Mouse (Mus musculus): ENCODE data around the gene Arrdc1.

Arrdc1 gene

GRCm38 (mm10) chr2:24927810-24928479, 7.1 kb downstream of the Arrdc1 start:
- Histone ChIP-seq H3K9me3 (ENCODE audit: low read length) (no peaks in the 10 kb centered on the region), H3K36me3 (ENCODE audit: insufficient read depth, low read length) (peaks cover 16% of the 10 kb centered on the region), H3K27me3 (ENCODE audit: insufficient read depth, low read length) (no peaks in the 10 kb centered on the region; the same call in 1 of the 2 replicates), H3K4me1 (replicated peaks; ENCODE audit: low read depth, low read length) (peaks cover 34% of the 10 kb centered on the region), H3K4me3 (replicated peaks; ENCODE audit: low read length) (no peak overlapping the region)
- no peak for TF ChIP-seq CTCF (conservative IDR thresholded peaks at IDR 0.05; ENCODE audit: low read length)
- no peak for TF ChIP-seq POU5F1 (IDR thresholded peaks at IDR 0.05; ENCODE audit: borderline replicate concordance, low read length)
- no peak for TF ChIP-seq NANOG (IDR thresholded peaks at IDR 0.05; ENCODE audit: borderline replicate concordance, low read length)

- no peaks in the 10 kb centered on the region for H3K9me3 ChIP-seq (ENCODE audit: low read length)
- H3K27me3 ChIP-seq (ENCODE audit: insufficient read depth, low read length) = no peaks in the 10 kb centered on the region; the same call in 1 of the 2 replicates
- no peak overlapping the region for H3K4me3 ChIP-seq (replicated peaks; ENCODE audit: low read length)
- H3K36me3 ChIP-seq (ENCODE audit: insufficient read depth, low read length) = peaks cover 16% of the 10 kb centered on the region
- TF ChIP-seq NANOG (IDR thresholded peaks at IDR 0.05; ENCODE audit: borderline replicate concordance, low read length) (no peak), POU5F1 (IDR thresholded peaks at IDR 0.05; ENCODE audit: borderline replicate concordance, low read length) (no peak)
- peaks cover 34% of the 10 kb centered on the region for H3K4me1 ChIP-seq (replicated peaks; ENCODE audit: low read depth, low read length)
Observed at GRCm38 (mm10) chr2:24926965-24927358, 8.1 kb downstream of the Arrdc1 start.

DNA sequence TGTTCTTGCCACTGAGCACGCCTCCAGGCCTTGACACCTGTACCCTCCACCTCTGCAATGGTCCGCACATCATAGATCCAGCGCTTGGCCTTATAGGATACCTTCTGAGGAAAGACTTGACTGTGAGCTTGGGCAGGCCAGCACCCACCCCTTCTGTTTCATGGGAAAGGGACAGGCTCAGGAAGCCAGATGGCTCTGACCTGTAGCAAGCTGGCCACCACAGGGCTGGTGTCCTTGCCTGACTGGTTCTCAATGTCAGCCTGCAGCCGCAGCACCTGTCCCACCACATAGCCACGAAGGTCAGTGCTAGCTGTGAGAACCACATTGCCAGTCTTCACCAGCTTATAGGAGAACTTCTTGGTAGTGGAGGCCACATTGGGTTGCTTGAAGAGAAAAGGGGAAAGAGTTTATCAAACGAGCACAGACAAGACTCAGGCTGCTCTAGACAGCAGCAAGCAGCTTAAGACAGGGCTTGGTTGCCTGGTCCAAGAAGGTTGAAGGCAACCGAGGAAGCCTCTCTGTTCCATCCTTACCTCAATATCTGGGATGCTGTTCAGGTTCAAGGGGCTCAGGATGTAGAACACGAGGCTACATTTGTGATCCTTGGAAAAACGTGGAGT, 8.6 kb downstream of the Arrdc1 start:
- H3K9me3 ChIP-seq (ENCODE audit: low read length) = no peaks in the 10 kb centered on the region
- peaks cover 34% of the 10 kb centered on the region for H3K4me1 ChIP-seq (replicated peaks; ENCODE audit: low read depth, low read length)
- TF ChIP-seq NANOG (IDR thresholded peaks at IDR 0.05; ENCODE audit: borderline replicate concordance, low read length) (no peak), POU5F1 (IDR thresholded peaks at IDR 0.05; ENCODE audit: borderline replicate concordance, low read length) (no peak), CTCF (conservative IDR thresholded peaks at IDR 0.05; ENCODE audit: low read length) (no peak)
- peaks cover 16% of the 10 kb centered on the region for H3K36me3 ChIP-seq (ENCODE audit: insufficient read depth, low read length)
- H3K27me3 ChIP-seq (ENCODE audit: insufficient read depth, low read length) = no peaks in the 10 kb centered on the region; the same call in 1 of the 2 replicates
- no peak overlapping the region for H3K4me3 ChIP-seq (replicated peaks; ENCODE audit: low read length)

DNA sequence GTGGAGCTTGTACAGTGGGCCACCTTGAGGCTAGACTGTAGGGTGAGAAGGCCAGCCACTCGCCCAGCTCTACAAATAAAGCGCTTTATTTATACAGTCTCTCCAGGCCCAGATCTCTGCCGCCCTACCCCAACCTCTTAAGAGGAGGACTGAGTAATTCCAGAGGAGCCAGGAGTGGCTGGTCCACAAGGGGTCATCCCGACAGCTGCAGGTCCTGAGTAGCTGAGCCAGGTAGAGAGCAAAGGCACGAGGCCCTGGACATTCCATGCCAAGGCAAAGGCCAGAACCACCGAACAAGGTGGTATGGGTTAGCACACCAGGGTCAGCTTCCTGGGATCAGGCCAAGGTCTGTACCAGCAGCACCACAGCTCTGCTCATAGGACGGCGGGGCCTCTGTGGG, 9.8 kb downstream of the Arrdc1 start:
- no peak for TF ChIP-seq CTCF (conservative IDR thresholded peaks at IDR 0.05; ENCODE audit: low read length)
- no peak for TF ChIP-seq POU5F1 (IDR thresholded peaks at IDR 0.05; ENCODE audit: borderline replicate concordance, low read length)
- TF ChIP-seq NANOG (IDR thresholded peaks at IDR 0.05; ENCODE audit: borderline replicate concordance, low read length) = no peak
- H3K9me3 ChIP-seq (ENCODE audit: low read length) = no peaks in the 10 kb centered on the region
- H3K27me3 ChIP-seq (ENCODE audit: insufficient read depth, low read length) = no peaks in the 10 kb centered on the region; the same call in 1 of the 2 replicates
- peaks cover 36% of the 10 kb centered on the region for H3K4me1 ChIP-seq (replicated peaks; ENCODE audit: low read depth, low read length)
- H3K36me3 ChIP-seq (ENCODE audit: insufficient read depth, low read length) = peaks cover 16% of the 10 kb centered on the region
- no peak overlapping the region for H3K4me3 ChIP-seq (replicated peaks; ENCODE audit: low read length)

- Histone ChIP-seq H3K9me3 (ENCODE audit: low read length) (no peaks in the 10 kb centered on the region), H3K4me3 (replicated peaks; ENCODE audit: low read length) (no peak overlapping the region), H3K4me1 (replicated peaks; ENCODE audit: low read depth, low read length) (peaks cover 24% of the 10 kb centered on the region), H3K36me3 (ENCODE audit: insufficient read depth, low read length) (peaks cover 16% of the 10 kb centered on the region), H3K27me3 (ENCODE audit: insufficient read depth, low read length) (no peaks in the 10 kb centered on the region; the same call in 1 of the 2 replicates)
- TF ChIP-seq NANOG (IDR thresholded peaks at IDR 0.05; ENCODE audit: borderline replicate concordance, low read length) = no peak
- peak; percentile 43 for TF ChIP-seq CTCF (conservative IDR thresholded peaks at IDR 0.05; ENCODE audit: low read length)
Observed at GRCm38 (mm10) chr2:24923561-24923960, 11.5 kb downstream of the Arrdc1 start.

DNA sequence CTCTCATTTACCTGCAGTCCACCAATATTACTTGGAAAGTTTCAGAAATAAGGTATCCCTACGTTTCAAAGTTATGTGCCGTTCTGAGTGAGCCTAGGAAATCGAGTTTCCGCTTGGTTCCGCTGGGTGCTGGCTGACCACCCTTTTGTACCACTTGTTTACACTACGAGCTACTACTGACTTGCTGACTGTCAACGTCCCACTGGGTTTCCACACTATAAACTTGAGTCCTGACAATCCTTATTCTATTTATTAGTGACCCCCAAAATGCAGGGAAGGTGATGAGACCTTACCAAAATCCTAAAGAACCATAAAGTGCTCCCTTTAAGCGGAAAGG, 15.2 kb downstream of the Arrdc1 start:
- peaks cover 8% of the 10 kb centered on the region; the same call in 1 of the 2 replicates for H3K36me3 ChIP-seq (ENCODE audit: insufficient read depth, low read length)
- peaks cover 32% of the 10 kb centered on the region for H3K4me1 ChIP-seq (replicated peaks; ENCODE audit: low read depth, low read length)
- no peaks in the 10 kb centered on the region for H3K9me3 ChIP-seq (ENCODE audit: low read length)
- H3K27me3 ChIP-seq (ENCODE audit: insufficient read depth, low read length) = peaks cover 9% of the 10 kb centered on the region
- TF ChIP-seq NANOG (IDR thresholded peaks at IDR 0.05; ENCODE audit: borderline replicate concordance, low read length) = no peak
- no peak for TF ChIP-seq CTCF (conservative IDR thresholded peaks at IDR 0.05; ENCODE audit: low read length)
- TF ChIP-seq POU5F1 (IDR thresholded peaks at IDR 0.05; ENCODE audit: borderline replicate concordance, low read length) = no peak
- H3K4me3 ChIP-seq (replicated peaks; ENCODE audit: low read length) = peak overlapping the region; percentile 92

- Histone ChIP-seq H3K27me3 (ENCODE audit: insufficient read depth, low read length) (peaks cover 9% of the 10 kb centered on the region), H3K4me1 (replicated peaks; ENCODE audit: low read depth, low read length) (peaks cover 38% of the 10 kb centered on the region), H3K4me3 (replicated peaks; ENCODE audit: low read length) (peak within 1 kb of the TSS; percentile 92), H3K36me3 (ENCODE audit: insufficient read depth, low read length) (peaks cover 8% of the 10 kb centered on the region; the same call in 1 of the 2 replicates), H3K9me3 (ENCODE audit: low read length) (no peaks in the 10 kb centered on the region)
- TF ChIP-seq POU5F1 (IDR thresholded peaks at IDR 0.05; ENCODE audit: borderline replicate concordance, low read length) (no peak), CTCF (conservative IDR thresholded peaks at IDR 0.05; ENCODE audit: low read length) (no peak), NANOG (IDR thresholded peaks at IDR 0.05; ENCODE audit: borderline replicate concordance, low read length) (no peak)
Observed at GRCm38 (mm10) chr2:24918930-24919838, 15.9 kb downstream of the Arrdc1 start, which contains the start of gene Ehmt1. Gene Ehmt1 (minus strand): TSS chr2:24919614.

GRCm38 (mm10) chr2:24914762-24915161, 20.3 kb downstream of the Arrdc1 start:
- TF ChIP-seq POU5F1 (IDR thresholded peaks at IDR 0.05; ENCODE audit: borderline replicate concordance, low read length) = no peak
- Histone ChIP-seq H3K9me3 (ENCODE audit: low read length) (no peaks in the 10 kb centered on the region), H3K4me1 (replicated peaks; ENCODE audit: low read depth, low read length) (peaks cover 67% of the 10 kb centered on the region), H3K36me3 (ENCODE audit: insufficient read depth, low read length) (peaks cover 17% of the 10 kb centered on the region; the same call in 1 of the 2 replicates), H3K27me3 (ENCODE audit: insufficient read depth, low read length) (peaks cover 24% of the 10 kb centered on the region), H3K4me3 (replicated peaks; ENCODE audit: low read length) (no peak overlapping the region)
